Mouse (Mus musculus) small intestine, adult 2 months (tissue): ENCODE data around the gene Ppif. TPM values are rescaled to one million over a fixed set of nuclear protein-coding genes. Genes with fewer than 3 reads are reported as not detected.

Experiments
- H3K27ac ChIP-seq: fragments of 200-500 bp; 2 replicates; pipeline ENCODE4 v1.5.1; 2012; ENCODE audit warnings: low read depth, low read length, control low read depth, inconsistent platforms; ENCODE audit not compliant: insufficient read depth
- H3K27me3 ChIP-seq: fragments of 200-500 bp; 2 replicates; pipeline ENCODE4 v1.6.1; 2012; ENCODE audit warnings: mild to moderate bottlenecking, moderate library complexity, low read length, inconsistent platforms; ENCODE audit not compliant: control insufficient read depth, insufficient read depth
- H3K36me3 ChIP-seq: fragments of 200-500 bp; 2 replicates; pipeline ENCODE4 v1.6.1; 2012; ENCODE audit warnings: mild to moderate bottlenecking, low read length, control low read depth, inconsistent platforms; ENCODE audit not compliant: control insufficient read depth, insufficient read depth
- H3K4me1 ChIP-seq: fragments of 200-500 bp; 2 replicates; pipeline ENCODE4 v1.6.1; 2012; ENCODE audit warnings: low read length, inconsistent platforms, mixed read lengths; ENCODE audit not compliant: control insufficient read depth, insufficient read depth, insufficient read length
- H3K4me3 ChIP-seq: fragments of 200-500 bp; 2 replicates; pipeline ENCODE4 v1.5.1; 2012; ENCODE audit warnings: low read depth, mild to moderate bottlenecking, control low read depth, inconsistent platforms, low read length, moderate library complexity
- CTCF ChIP-seq: fragments of 200-500 bp; IDR thresholded peaks from 2 replicates; pipeline ENCODE4 v1.5.1; 2012; ENCODE audit warnings: low read depth, mild to moderate bottlenecking, control low read depth, inconsistent platforms, low read length, moderate library complexity, mixed read lengths; ENCODE audit not compliant: insufficient replicate concordance, insufficient read length; ENCODE audit errors: extremely low read depth
- POLR2A ChIP-seq: fragments of 200-500 bp; IDR thresholded peaks from 2 replicates; pipeline ENCODE4 v1.6.1; 2012; ENCODE audit warnings: low read depth, mild to moderate bottlenecking, control low read depth, inconsistent platforms, low read length, moderate library complexity
- WGBS: fragments of 180-500 bp; shearing (Covaris S2); methylation state at CpG from one replicate; pipeline ENCODE4 v1.1.7; 2018; 5-methylcytosine and 5-hydroxymethylcytosine counted together
- polyA plus RNA-seq: library from polyadenylated mRNA; depleted of rRNA; stranded (reverse); fragments of >200 nt; gene quantifications from 2 replicates; pipeline ENCODE4 v1.2.3, GENCODE M21; 2012

Ppif gene
- polyA plus RNA-seq, 1 experiment, result 80.1 TPM

GRCm38 (mm10) chr14:25682020-25682419 is 11.9 kb upstream of the Ppif start:
- no peaks in the 10 kb centered on the region for H3K36me3 ChIP-seq
- TF ChIP-seq CTCF (no peak), POLR2A (no peak)
- 28% methylated on average over 6 of the region's 6 CpGs for WGBS
- H3K4me3 ChIP-seq, result no peak overlapping the region
- no peaks in the 10 kb centered on the region for H3K27me3 ChIP-seq
- no peak overlapping the region for H3K27ac ChIP-seq
- H3K4me1 ChIP-seq, result peaks cover 11% of the 10 kb centered on the region; the same call in 1 of the 2 replicates

- Histone ChIP-seq H3K27ac (no peak overlapping the region), H3K36me3 (no peaks in the 10 kb centered on the region), H3K27me3 (no peaks in the 10 kb centered on the region), H3K4me3 (no peak overlapping the region), H3K4me1 (peaks cover 11% of the 10 kb centered on the region; the same call in 1 of the 2 replicates)
- 16% methylated on average over 7 of the region's 7 CpGs for WGBS
- TF ChIP-seq POLR2A (no peak), CTCF (no peak)
Observed at GRCm38 (mm10) chr14:25686216-25686945, 7.6 kb upstream of the Ppif start.

GRCm38 (mm10) chr14:25686983-25687901 is 6.7 kb upstream of the Ppif start:
- peaks cover 9% of the 10 kb centered on the region; the same call in 1 of the 2 replicates for H3K4me1 ChIP-seq
- TF ChIP-seq CTCF (no peak), POLR2A (no peak)
- 56% methylated on average over 10 of the region's 10 CpGs for WGBS
- H3K36me3 ChIP-seq, result no peaks in the 10 kb centered on the region
- no peak overlapping the region for H3K4me3 ChIP-seq
- no peak overlapping the region for H3K27ac ChIP-seq
- H3K27me3 ChIP-seq, result no peaks in the 10 kb centered on the region

GRCm38 (mm10) chr14:25693271-25693887 is 575 bp upstream of the Ppif start:
- H3K27me3 ChIP-seq, result no peaks in the 10 kb centered on the region
- peaks cover 16% of the 10 kb centered on the region for H3K4me1 ChIP-seq
- WGBS, result 12% methylated on average over 6 of the region's 6 CpGs
- H3K4me3 ChIP-seq, result peak overlapping the region; percentile 93
- peak overlapping the region; percentile 88 for H3K27ac ChIP-seq
- peaks cover 9% of the 10 kb centered on the region; the same call in 1 of the 2 replicates for H3K36me3 ChIP-seq
- TF ChIP-seq CTCF (no peak), POLR2A (no peak)

- Histone ChIP-seq H3K36me3 (peaks cover 17% of the 10 kb centered on the region; the same call in 1 of the 2 replicates), H3K4me3 (peak overlapping the region; percentile 93), H3K27ac (0 out of 2 replicates have a peak overlapping the region, but pooled peaks have one; percentile 19), H3K4me1 (peaks cover 16% of the 10 kb centered on the region), H3K27me3 (no peaks in the 10 kb centered on the region)
- TF ChIP-seq POLR2A (no peak), CTCF (no peak)
- under 1% methylated on average over 10 of the region's 10 CpGs for WGBS
Observed at GRCm38 (mm10) chr14:25694569-25694897, 579 bp downstream of the Ppif start.

GRCm38 (mm10) chr14:25695059-25695458 is 1.1 kb downstream of the Ppif start:
- H3K36me3 ChIP-seq, result peaks cover 22% of the 10 kb centered on the region; the same call in 1 of the 2 replicates
- no peak overlapping the region for H3K27ac ChIP-seq
- peak overlapping the region; percentile 39 for H3K4me3 ChIP-seq
- H3K27me3 ChIP-seq, result no peaks in the 10 kb centered on the region
- H3K4me1 ChIP-seq, result peaks cover 16% of the 10 kb centered on the region
- 17% methylated on average over 6 of the region's 6 CpGs for WGBS
- TF ChIP-seq POLR2A (no peak), CTCF (no peak)

- Histone ChIP-seq H3K36me3 (peaks cover 23% of the 10 kb centered on the region; the same call in 1 of the 2 replicates), H3K4me3 (no peak overlapping the region), H3K4me1 (peaks cover 16% of the 10 kb centered on the region), H3K27me3 (no peaks in the 10 kb centered on the region), H3K27ac (no peak overlapping the region)
- WGBS, result 77% methylated on average over 2 of the region's 2 CpGs
- no peak for TF ChIP-seq POLR2A
- no peak for TF ChIP-seq CTCF
Observed at GRCm38 (mm10) chr14:25696356-25696755, 2.4 kb downstream of the Ppif start.
